Mouse (Mus musculus): ENCODE measurements at regions not wholly inside any gene's neighbourhood (a gene's known extent, or its start where the extent isn't known, plus 50 kb on each side); places are given as distances from the start of the nearest gene placed in this dataset.

- TF ChIP-seq EP300 (IDR thresholded peaks at IDR 0.05; ENCODE audit: low read depth): no peak
- TF ChIP-seq CTCF (IDR thresholded peaks at IDR 0.05; ENCODE audit: low read depth): no peak
Measured at GRCm38 (mm10) chr11:112092168-112092567, 689.9 kb upstream of the Sox9 start.
